Mouse (Mus musculus) embryonic facial prominence, embryonic 11.5 days (tissue): ENCODE data around the gene Gpr156. TPM values are rescaled to one million over a fixed set of nuclear protein-coding genes. Genes with fewer than 3 reads are reported as not detected.
"Not testable (repeated sequence)": the region's sequence is repeated elsewhere in the genome, so short reads cannot be mapped to it uniquely, and the experiment has no call there.

Experiments used
- ATAC-seq: fragments of 200-750 bp; cut with Nextera tagmentation; replicated peaks from 2 replicates; pipeline ENCODE4 v1.8.0; 2017; ENCODE audit warnings: low read depth; ENCODE audit not compliant: insufficient number of reproducible peaks, low FRiP score, low TSS enrichment
- DNase-seq: peaks from one replicate; pipeline ENCODE4 v3.0.0-alpha.2; 2015; ENCODE audit warnings: low spot score
- H3K27ac ChIP-seq: fragments of 300-500 bp; sonication (generic); replicated peaks from 2 replicates; pipeline ENCODE4 v1.5.1; 2014; ENCODE audit warnings: mild to moderate bottlenecking, low read depth, low read length, control low read depth
- H3K27me3 ChIP-seq: fragments of 300-500 bp; sonication (generic); 2 replicates; pipeline ENCODE4 v1.6.1; 2014; ENCODE audit warnings: mild to moderate bottlenecking, low read length, moderate library complexity, mixed read lengths; ENCODE audit not compliant: control insufficient read depth, insufficient read depth
- H3K36me3 ChIP-seq: fragments of 300-500 bp; sonication (generic); replicated peaks from 2 replicates; pipeline ENCODE4 v1.6.1; 2014; ENCODE audit warnings: low read depth, mild to moderate bottlenecking, low read length, moderate library complexity, mixed read lengths; ENCODE audit not compliant: control insufficient read depth, insufficient read depth
- H3K4me1 ChIP-seq: fragments of 300-500 bp; sonication (generic); 2 replicates; pipeline ENCODE4 v1.6.1; 2014; ENCODE audit warnings: low read length, mixed read lengths; ENCODE audit not compliant: control insufficient read depth, insufficient read depth
- H3K4me2 ChIP-seq: fragments of 300-500 bp; sonication (generic); 2 replicates; pipeline ENCODE4 v1.6.1; 2014; ENCODE audit warnings: low read depth, mild to moderate bottlenecking, control low read depth, low read length, moderate library complexity
- H3K4me3 ChIP-seq: fragments of 300-500 bp; sonication (generic); 2 replicates; pipeline ENCODE4 v1.5.1; 2014; ENCODE audit warnings: low read depth, low read length, control low read depth
- H3K9ac ChIP-seq: fragments of 300-500 bp; sonication (generic); replicated peaks from 2 replicates; pipeline ENCODE4 v1.6.1; 2014; ENCODE audit warnings: mild to moderate bottlenecking, control low read depth, low read length
- H3K9me3 ChIP-seq: fragments of 300-500 bp; sonication (generic); replicated peaks from 2 replicates; pipeline ENCODE4 v1.6.1; 2016; ENCODE audit warnings: mild to moderate bottlenecking, low read length, inconsistent platforms, mixed read lengths; ENCODE audit not compliant: control insufficient read depth
- WGBS: fragments of 180-500 bp; shearing (Covaris S2); extraction: QIAGEN DNeasy Blood & Tissue Kit; methylation state at CpG from one replicate; pipeline ENCODE4 v1.1.7; 2014; 5-methylcytosine and 5-hydroxymethylcytosine counted together
- polyA plus RNA-seq: library from polyadenylated mRNA; unstranded; fragments of >200 nt; fragmentation: Nextera tagmentation; extraction: Ambion mirVana; gene quantifications from 2 replicates; pipeline ENCODE4 v1.2.1, GENCODE M21; 2014

Gene Gpr156
- polyA plus RNA-seq, 1 experiment from 2014 or later, result 1.5 TPM

GRCm38 (mm10) chr16:37955336-37955917 is 39.1 kb downstream of the Gpr156 start:
- no peak overlapping the region for H3K27ac ChIP-seq
- no peaks in the 10 kb centered on the region for H3K4me1 ChIP-seq
- no peaks in the 10 kb centered on the region for H3K9me3 ChIP-seq
- no peak overlapping the region for H3K4me2 ChIP-seq
- H3K9ac ChIP-seq, result no peak overlapping the region
- ATAC-seq (no peak), DNase-seq (no peak)
- 62% methylated on average over 13 of the region's 13 CpGs for WGBS
- no peak overlapping the region for H3K4me3 ChIP-seq
- H3K36me3 ChIP-seq, result no peaks in the 10 kb centered on the region
- no peaks in the 10 kb centered on the region for H3K27me3 ChIP-seq

GRCm38 (mm10) chr16:37956076-37956676 is 39.9 kb downstream of the Gpr156 start:
- no peak for DNase-seq
- 82% methylated on average over 14 of the region's 14 CpGs for WGBS

GRCm38 (mm10) chr16:37956751-37957150 is 40.5 kb downstream of the Gpr156 start:
- DNase-seq (no peak), ATAC-seq (0 out of 2 replicates have a peak, but pooled peaks have one; percentile 46)
- Histone ChIP-seq H3K4me3 (no peak overlapping the region), H3K4me2 (no peak overlapping the region), H3K27me3 (no peaks in the 10 kb centered on the region), H3K27ac (no peak overlapping the region), H3K4me1 (no peaks in the 10 kb centered on the region), H3K9me3 (no peaks in the 10 kb centered on the region), H3K9ac (no peak overlapping the region), H3K36me3 (no peaks in the 10 kb centered on the region)
- 56% methylated on average over 4 of the region's 4 CpGs for WGBS

More at GRCm38 (mm10) chr16:37956076-37956676, 39.9 kb downstream of the Gpr156 start:
- H3K27ac ChIP-seq, result no peak overlapping the region
- no peaks in the 10 kb centered on the region for H3K9me3 ChIP-seq
- no peaks in the 10 kb centered on the region for H3K4me1 ChIP-seq
- H3K27me3 ChIP-seq, result no peaks in the 10 kb centered on the region
- H3K9ac ChIP-seq, result no peak overlapping the region
- no peak overlapping the region for H3K4me3 ChIP-seq
- H3K4me2 ChIP-seq, result no peak overlapping the region
- H3K36me3 ChIP-seq, result no peaks in the 10 kb centered on the region
- ATAC-seq, result no peak

GRCm38 (mm10) chr16:37962696-37963095 is 46.4 kb downstream of the Gpr156 start:
- ATAC-seq, H3K9ac ChIP-seq, DNase-seq, H3K27me3 ChIP-seq, H3K36me3 ChIP-seq, H3K27ac ChIP-seq, H3K4me2 ChIP-seq, H3K4me1 ChIP-seq, H3K9me3 ChIP-seq, H3K4me3 ChIP-seq: not testable (repeated sequence)
- 89% methylated on average over 4 of the region's 4 CpGs for WGBS

GRCm38 (mm10) chr16:37963331-37964281 is 47.3 kb downstream of the Gpr156 start:
- Histone ChIP-seq H3K27ac (peak overlapping the region; percentile 43; the same call in 1 of the 2 replicates), H3K27me3 (no peaks in the 10 kb centered on the region), H3K9me3 (no peaks in the 10 kb centered on the region), H3K4me2 (peak overlapping the region; percentile 6; the same call in 1 of the 2 replicates), H3K4me3 (no peak overlapping the region), H3K4me1 (peaks cover 4% of the 10 kb centered on the region; the same call in 1 of the 2 replicates), H3K36me3 (no peaks in the 10 kb centered on the region), H3K9ac (no peak overlapping the region)
- 26% methylated on average over 15 of the region's 15 CpGs for WGBS
- ATAC-seq, result peak; percentile 80
- peak; percentile 54 for DNase-seq

GRCm38 (mm10) chr16:37964380-37965070 is 48.2 kb downstream of the Gpr156 start:
- Histone ChIP-seq H3K4me2 (no peak overlapping the region), H3K27me3 (no peaks in the 10 kb centered on the region), H3K4me1 (peaks cover 4% of the 10 kb centered on the region; the same call in 1 of the 2 replicates), H3K36me3 (no peaks in the 10 kb centered on the region), H3K9me3 (no peaks in the 10 kb centered on the region), H3K27ac (no peak overlapping the region), H3K4me3 (no peak overlapping the region), H3K9ac (no peak overlapping the region)
- 44% methylated on average over 4 of the region's 4 CpGs for WGBS
- ATAC-seq (no peak), DNase-seq (no peak)

- Histone ChIP-seq H3K27me3 (no peaks in the 10 kb centered on the region), H3K4me2 (no peak overlapping the region), H3K9ac (no peak overlapping the region), H3K36me3 (no peaks in the 10 kb centered on the region), H3K9me3 (no peaks in the 10 kb centered on the region), H3K4me3 (no peak overlapping the region), H3K27ac (no peak overlapping the region), H3K4me1 (peaks cover 4% of the 10 kb centered on the region; the same call in 1 of the 2 replicates)
- DNase-seq (no peak), ATAC-seq (no peak)
- 90% methylated on average over 7 of the region's 7 CpGs for WGBS
Observed at GRCm38 (mm10) chr16:37966871-37967270, 50.6 kb downstream of the Gpr156 start.
